Mouse (Mus musculus): Measurements from ENCODE around the gene Gstm2.
"Not testable (repeated sequence)": the region's sequence is repeated elsewhere in the genome, so short reads cannot be mapped to it uniquely, and the experiment has no call there.

Gene Gstm2

GRCm38 (mm10) chr3:107986041-107986562, at the start of gene Gstm2:
Gene Gstm2 (minus strand): TSS chr3:107986453.
- DNase-seq, result peak; percentile 68

GRCm38 (mm10) chr3:108033156-108033555, 46.9 kb upstream of the Gstm2 start:
- no peak for DNase-seq

- no peak for DNase-seq
Measured at GRCm38 (mm10) chr3:108032113-108032512, 45.9 kb upstream of the Gstm2 start.

- peak; percentile 43 for DNase-seq
Measured at GRCm38 (mm10) chr3:108028641-108029365, 42.5 kb upstream of the Gstm2 start.

GRCm38 (mm10) chr3:108026597-108026996, 40.3 kb upstream of the Gstm2 start:
- no peak for DNase-seq

- no peak for DNase-seq
Measured at GRCm38 (mm10) chr3:108026049-108026448, 39.8 kb upstream of the Gstm2 start.

- DNase-seq, result no peak
Measured at GRCm38 (mm10) chr3:108025318-108025717, 39.1 kb upstream of the Gstm2 start.

GRCm38 (mm10) chr3:108022650-108023049, 36.4 kb upstream of the Gstm2 start:
- DNase-seq, result no peak

- not testable (repeated sequence) for DNase-seq
Measured at GRCm38 (mm10) chr3:108020351-108021022, 34.2 kb upstream of the Gstm2 start.

- DNase-seq, result not testable (repeated sequence)
Measured at GRCm38 (mm10) chr3:108019226-108019625, 33.0 kb upstream of the Gstm2 start.

GRCm38 (mm10) chr3:108018190-108018820, 32.1 kb upstream of the Gstm2 start:
- DNase-seq, result no peak

GRCm38 (mm10) chr3:108017473-108018189, 31.4 kb upstream of the Gstm2 start, which contains the start of gene Gstm1:
Gene Gstm1 (minus strand): TSS chr3:108017973.
- peak; percentile 96 for DNase-seq

- DNase-seq, result not testable (repeated sequence)
Measured at GRCm38 (mm10) chr3:108016468-108016867, 30.2 kb upstream of the Gstm2 start.

GRCm38 (mm10) chr3:108014974-108015346, 28.7 kb upstream of the Gstm2 start:
- DNase-seq, result peak; percentile 36

- DNase-seq, result no peak
Measured at GRCm38 (mm10) chr3:108014098-108014973, 28.1 kb upstream of the Gstm2 start.

- peak; percentile 67 for DNase-seq
Measured at GRCm38 (mm10) chr3:108013331-108013871, 27.1 kb upstream of the Gstm2 start.

GRCm38 (mm10) chr3:108011558-108011957, 25.3 kb upstream of the Gstm2 start:
- no peak for DNase-seq

GRCm38 (mm10) chr3:108010286-108010685, 24.0 kb upstream of the Gstm2 start:
- DNase-seq, result no peak

- DNase-seq, result no peak
Measured at GRCm38 (mm10) chr3:108002021-108002420, 15.8 kb upstream of the Gstm2 start.

GRCm38 (mm10) chr3:107999491-107999890, 13.2 kb upstream of the Gstm2 start:
- DNase-seq, result no peak

GRCm38 (mm10) chr3:107998591-107998990, 12.3 kb upstream of the Gstm2 start:
- no peak for DNase-seq

- no peak for DNase-seq
Measured at GRCm38 (mm10) chr3:107996576-107996975, 10.3 kb upstream of the Gstm2 start.
